Mouse (Mus musculus) neural tube, embryonic 14.5 days (tissue): ENCODE data around the gene Cdk12. TPM values are rescaled to one million over a fixed set of nuclear protein-coding genes. Genes with fewer than 3 reads are reported as not detected.
"Not testable (repeated sequence)": the region's sequence is repeated elsewhere in the genome, so short reads cannot be mapped to it uniquely, and the experiment has no call there.

ENCODE experiments used
- ATAC-seq: fragments of 200-750 bp; cut with Nextera tagmentation; 2 replicates; pipeline ENCODE4 v1.8.0; 2017; ENCODE audit warnings: low read depth, mild to moderate bottlenecking, moderate TSS enrichment, moderate library complexity
- H3K27ac ChIP-seq: fragments of 300-500 bp; sonication (generic); 2 replicates; pipeline ENCODE4 v1.5.1; 2014; ENCODE audit warnings: low read depth, mild to moderate bottlenecking, control low read depth, low read length, moderate library complexity, mixed read lengths
- H3K27me3 ChIP-seq: fragments of 300-500 bp; sonication (generic); 2 replicates; pipeline ENCODE4 v1.6.1; 2014; ENCODE audit warnings: low read length; ENCODE audit not compliant: control insufficient read depth, insufficient read depth
- H3K36me3 ChIP-seq: fragments of 300-500 bp; sonication (generic); 2 replicates; pipeline ENCODE4 v1.6.1; 2014; ENCODE audit warnings: low read length, mixed read lengths; ENCODE audit not compliant: control insufficient read depth, insufficient read depth
- H3K4me1 ChIP-seq: fragments of 300-500 bp; sonication (generic); 2 replicates; pipeline ENCODE4 v1.6.1; 2014; ENCODE audit warnings: low read length; ENCODE audit not compliant: control insufficient read depth, insufficient read depth
- H3K4me2 ChIP-seq: fragments of 300-500 bp; sonication (generic); 2 replicates; pipeline ENCODE4 v1.6.1; 2014; ENCODE audit warnings: mild to moderate bottlenecking, low read depth, low read length, control low read depth
- H3K4me3 ChIP-seq: fragments of 300-500 bp; sonication (generic); 2 replicates; pipeline ENCODE4 v1.5.1; 2014; ENCODE audit warnings: low read depth, low read length, control low read depth, mixed read lengths
- H3K9ac ChIP-seq: fragments of 300-500 bp; sonication (generic); replicated peaks from 2 replicates; pipeline ENCODE4 v1.6.1; 2014; ENCODE audit warnings: low read depth, mild to moderate bottlenecking, control low read depth, low read length, mixed read lengths
- H3K9me3 ChIP-seq: fragments of 300-500 bp; sonication (generic); 2 replicates; pipeline ENCODE4 v1.6.1; 2016; ENCODE audit warnings: low read length; ENCODE audit not compliant: control insufficient read depth
- WGBS: fragments of 180-500 bp; shearing (Covaris S2); extraction: QIAGEN DNeasy Blood & Tissue Kit; methylation state at CpG from one replicate; pipeline ENCODE4 v1.1.7; 2014; 5-methylcytosine and 5-hydroxymethylcytosine counted together
- polyA plus RNA-seq: library from polyadenylated mRNA; unstranded; fragments of >200 nt; fragmentation: Nextera tagmentation; extraction: Ambion mirVana; gene quantifications from 2 replicates; pipeline ENCODE4 v1.2.1, GENCODE M21; 2014

The Cdk12 gene
- polyA plus RNA-seq, 1 experiment from 2014 or later, result 11.3 TPM

- H3K36me3 ChIP-seq, result no peaks in the 10 kb centered on the region
- H3K27me3 ChIP-seq, result no peaks in the 10 kb centered on the region
- peak; percentile 62 for ATAC-seq
- H3K9ac ChIP-seq, result peak overlapping the region; percentile 99
- peak overlapping the region; percentile 92 for H3K4me2 ChIP-seq
- no peaks in the 10 kb centered on the region for H3K9me3 ChIP-seq
- peak overlapping the region; percentile 94 for H3K4me3 ChIP-seq
- peaks cover 18% of the 10 kb centered on the region for H3K4me1 ChIP-seq
- WGBS, result under 1% methylated on average over 37 of the region's 37 CpGs
- peak overlapping the region; percentile 100 for H3K27ac ChIP-seq
These were observed 572 bp downstream of the Cdk12 start for GRCm38 (mm10) chr11:98203351-98203911.

- WGBS, result under 1% methylated on average over 16 of the region's 16 CpGs
- H3K36me3 ChIP-seq, result peaks cover 4% of the 10 kb centered on the region; the same call in 1 of the 2 replicates
- H3K9ac ChIP-seq, result peak overlapping the region; percentile 99
- H3K27ac ChIP-seq, result no peak overlapping the region
- H3K4me1 ChIP-seq, result peaks cover 18% of the 10 kb centered on the region
- ATAC-seq, result no peak
- H3K27me3 ChIP-seq, result no peaks in the 10 kb centered on the region
- no peaks in the 10 kb centered on the region for H3K9me3 ChIP-seq
- H3K4me2 ChIP-seq, result peak overlapping the region; percentile 92
- peak overlapping the region; percentile 94 for H3K4me3 ChIP-seq
These were observed 1.1 kb downstream of the Cdk12 start for GRCm38 (mm10) chr11:98203931-98204421.

GRCm38 (mm10) chr11:98205463-98205862 is 2.6 kb downstream of the Cdk12 start:
- H3K4me3 ChIP-seq, result peak overlapping the region; percentile 10; the same call in 1 of the 2 replicates
- H3K27ac ChIP-seq, result no peak overlapping the region
- H3K4me2 ChIP-seq, result peak overlapping the region; percentile 35; the same call in 1 of the 2 replicates
- no peak for ATAC-seq
- peaks cover 18% of the 10 kb centered on the region for H3K4me1 ChIP-seq
- H3K9me3 ChIP-seq, result no peaks in the 10 kb centered on the region
- H3K36me3 ChIP-seq, result peaks cover 14% of the 10 kb centered on the region; the same call in 1 of the 2 replicates
- H3K27me3 ChIP-seq, result no peaks in the 10 kb centered on the region
- no peak overlapping the region for H3K9ac ChIP-seq

- not testable (repeated sequence) for H3K4me3 ChIP-seq, ATAC-seq, H3K9me3 ChIP-seq, H3K9ac ChIP-seq, H3K27ac ChIP-seq, H3K27me3 ChIP-seq
- H3K36me3 ChIP-seq, result peaks cover 22% of the 10 kb centered on the region
- peak overlapping the region; percentile 35; the same call in 1 of the 2 replicates for H3K4me2 ChIP-seq
- peaks cover 18% of the 10 kb centered on the region for H3K4me1 ChIP-seq
- WGBS, result 81% methylated on average over 3 of the region's 3 CpGs
These were observed 3.4 kb downstream of the Cdk12 start for GRCm38 (mm10) chr11:98206281-98206680.

- not testable (repeated sequence) for H3K4me3 ChIP-seq, H3K4me2 ChIP-seq, ATAC-seq, H3K9me3 ChIP-seq, H3K27me3 ChIP-seq, H3K27ac ChIP-seq, H3K9ac ChIP-seq
- WGBS, result 93% methylated on average over 4 of the region's 5 CpGs
- Histone ChIP-seq H3K36me3 (peaks cover 34% of the 10 kb centered on the region), H3K4me1 (peaks cover 14% of the 10 kb centered on the region)
These were observed 6.8 kb downstream of the Cdk12 start for GRCm38 (mm10) chr11:98209661-98210060.

GRCm38 (mm10) chr11:98213311-98213710 is 10.5 kb downstream of the Cdk12 start:
- no peak for ATAC-seq

GRCm38 (mm10) chr11:98226349-98226748 is 23.5 kb downstream of the Cdk12 start:
- no peak overlapping the region for H3K4me3 ChIP-seq
- no peaks in the 10 kb centered on the region for H3K4me1 ChIP-seq
- H3K27me3 ChIP-seq, result no peaks in the 10 kb centered on the region
- H3K27ac ChIP-seq, result no peak overlapping the region
- no peak for ATAC-seq
- H3K4me2 ChIP-seq, result no peak overlapping the region
- no peak overlapping the region for H3K9ac ChIP-seq
- 95% methylated on average over 1 of the region's 1 CpGs for WGBS
- peaks cover 48% of the 10 kb centered on the region for H3K36me3 ChIP-seq
- H3K9me3 ChIP-seq, result no peaks in the 10 kb centered on the region

More at GRCm38 (mm10) chr11:98213311-98213710, 10.5 kb downstream of the Cdk12 start:
- Histone ChIP-seq H3K9ac (no peak overlapping the region), H3K4me2 (no peak overlapping the region), H3K9me3 (no peaks in the 10 kb centered on the region), H3K27ac (no peak overlapping the region), H3K4me1 (no peaks in the 10 kb centered on the region), H3K36me3 (peaks cover 43% of the 10 kb centered on the region), H3K4me3 (no peak overlapping the region), H3K27me3 (no peaks in the 10 kb centered on the region)
- 88% methylated on average over 1 of the region's 1 CpGs for WGBS

GRCm38 (mm10) chr11:98238416-98238815 is 35.6 kb downstream of the Cdk12 start:
- H3K36me3 ChIP-seq, result peaks cover 63% of the 10 kb centered on the region

GRCm38 (mm10) chr11:98238995-98239394 is 36.1 kb downstream of the Cdk12 start:
- Histone ChIP-seq H3K4me1 (no peaks in the 10 kb centered on the region), H3K9me3 (no peaks in the 10 kb centered on the region), H3K36me3 (peaks cover 66% of the 10 kb centered on the region), H3K4me3 (no peak overlapping the region), H3K27ac (no peak overlapping the region), H3K9ac (no peak overlapping the region), H3K4me2 (no peak overlapping the region), H3K27me3 (no peaks in the 10 kb centered on the region)
- ATAC-seq, result no peak
- 80% methylated on average over 3 of the region's 3 CpGs for WGBS

More at GRCm38 (mm10) chr11:98238416-98238815, 35.6 kb downstream of the Cdk12 start:
- 86% methylated on average over 3 of the region's 3 CpGs for WGBS
- no peak overlapping the region for H3K9ac ChIP-seq
- no peaks in the 10 kb centered on the region for H3K4me1 ChIP-seq
- no peaks in the 10 kb centered on the region for H3K9me3 ChIP-seq
- no peak overlapping the region for H3K4me3 ChIP-seq
- H3K27me3 ChIP-seq, result no peaks in the 10 kb centered on the region
- H3K4me2 ChIP-seq, result no peak overlapping the region
- no peak overlapping the region for H3K27ac ChIP-seq
- no peak for ATAC-seq
